In genomic region chr13:53539797-53540196, GRCm38 (mm10) we compare ENCODE assay signal across 16 mouse cellular contexts.
"Had no signal": no experiment of that assay in that cellular context is flagged by ENCODE, and none has a peak within 500 bp of the region (broad histone marks: within the 10 kb centered on the region; RNA-seq: fewer than 3 reads in every experiment).

No protein-coding gene starts in this region.

- ATAC-seq: inflammation-experienced regulatory T-cells, adult 6 months; intestine, embryonic 15.5 days; intestine, postnatal 0 days had no signal

- DNase-seq: gastrocnemius, postnatal 14 days; gastrocnemius, postnatal 36 days; heart, adult 11 months; heart, adult 2 months; heart, postnatal 14 days; heart, postnatal 36 days; kidney, adult 18-20 months; kidney, adult 8-10 months; kidney, postnatal 10 days; kidney, postnatal 25 days; kidney, postnatal 4 days; liver; liver, embryonic 13.5 days had no signal
